Mouse (Mus musculus) embryonic facial prominence, embryonic 15.5 days (tissue): ENCODE measurements at regions not wholly inside any gene's neighbourhood (a gene's known extent, or its start where the extent isn't known, plus 50 kb on each side); places are given as distances from the start of the nearest gene placed in this dataset.

Experiments used
- ATAC-seq: fragments of 200-750 bp; cut with Nextera tagmentation; 2 replicates; pipeline ENCODE4 v1.8.0; 2017; ENCODE audit warnings: low read depth, moderate TSS enrichment; ENCODE audit not compliant: insufficient number of reproducible peaks, low FRiP score, low TSS enrichment
- H3K27ac ChIP-seq: fragments of 300-500 bp; sonication (generic); replicated peaks from 2 replicates; pipeline ENCODE4 v1.5.1; 2015; ENCODE audit warnings: mild to moderate bottlenecking, inconsistent platforms
- H3K27me3 ChIP-seq: fragments of 300-500 bp; sonication (generic); 2 replicates; pipeline ENCODE4 v1.6.1; 2015; ENCODE audit warnings: inconsistent platforms
- H3K36me3 ChIP-seq: fragments of 300-500 bp; sonication (generic); 2 replicates; pipeline ENCODE4 v1.6.1; 2015; ENCODE audit warnings: mild to moderate bottlenecking, inconsistent platforms
- H3K4me1 ChIP-seq: fragments of 300-500 bp; sonication (generic); 2 replicates; pipeline ENCODE4 v1.6.1; 2015; ENCODE audit warnings: inconsistent platforms
- H3K4me2 ChIP-seq: fragments of 300-500 bp; sonication (generic); replicated peaks from 2 replicates; pipeline ENCODE4 v1.6.1; 2015; ENCODE audit warnings: mild to moderate bottlenecking, inconsistent platforms
- H3K4me3 ChIP-seq: fragments of 300-500 bp; sonication (generic); replicated peaks from 2 replicates; pipeline ENCODE4 v1.5.1; 2015; ENCODE audit warnings: mild to moderate bottlenecking, inconsistent platforms
- H3K9ac ChIP-seq: fragments of 300-500 bp; sonication (generic); 2 replicates; pipeline ENCODE4 v1.6.1; 2015; ENCODE audit warnings: inconsistent platforms
- H3K9me3 ChIP-seq: fragments of 300-500 bp; sonication (generic); replicated peaks from 2 replicates; pipeline ENCODE4 v1.6.1; 2016; ENCODE audit warnings: inconsistent platforms
- WGBS: fragments of 180-500 bp; shearing (Covaris S2); methylation state at CpG from one replicate; pipeline ENCODE4 v1.1.7; 2015; 5-methylcytosine and 5-hydroxymethylcytosine counted together

DNA sequence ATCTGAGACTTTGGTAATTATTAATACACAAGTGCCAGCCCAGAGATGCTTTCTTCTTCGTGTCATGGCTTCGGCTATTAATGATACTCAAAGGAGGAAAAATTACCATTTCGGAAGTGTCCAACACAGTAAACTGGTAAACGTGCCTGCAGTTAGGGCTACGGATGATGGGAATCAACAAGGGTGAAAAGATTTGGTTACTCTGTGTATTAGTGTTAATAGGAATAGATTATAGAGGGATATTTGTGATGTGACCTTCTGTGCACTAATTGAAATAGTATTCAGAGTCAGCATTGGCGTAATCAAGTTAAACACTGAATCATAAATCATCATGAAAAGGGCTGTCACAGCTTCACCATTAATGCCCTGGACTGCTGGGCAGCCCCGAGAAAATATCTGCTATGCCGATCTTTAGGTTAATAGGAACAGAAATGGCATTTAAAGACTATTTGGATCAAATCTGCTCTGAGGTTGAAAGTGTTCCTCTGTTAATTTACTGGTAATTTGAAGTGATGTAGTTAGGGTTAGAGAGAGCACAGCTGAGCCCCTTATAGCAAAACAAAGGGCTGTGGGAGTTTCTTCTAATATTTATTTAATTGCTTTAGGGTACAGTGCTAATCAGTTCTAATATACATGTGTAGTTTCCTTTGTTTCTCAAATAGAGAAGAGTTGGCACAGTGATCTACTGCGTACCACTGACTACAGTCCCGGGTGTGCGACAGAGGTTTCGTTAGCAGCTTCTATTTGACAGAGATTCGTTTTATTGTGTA, 160.7 kb downstream of the Rpl36a-ps1 start:
- Histone ChIP-seq H3K4me2 (no peak overlapping the region), H3K9me3 (no peaks in the 10 kb centered on the region), H3K27me3 (no peaks in the 10 kb centered on the region), H3K9ac (no peak overlapping the region), H3K4me1 (no peaks in the 10 kb centered on the region), H3K36me3 (no peaks in the 10 kb centered on the region), H3K4me3 (no peak overlapping the region), H3K27ac (no peak overlapping the region)
- 83% methylated on average over 13 of the region's 13 CpGs for WGBS
- ATAC-seq = no peak

GRCm38 (mm10) chr14:98832401-98832800, 161.7 kb downstream of the Rpl36a-ps1 start:
- Histone ChIP-seq H3K27ac (no peak overlapping the region), H3K36me3 (no peaks in the 10 kb centered on the region), H3K4me1 (no peaks in the 10 kb centered on the region), H3K27me3 (no peaks in the 10 kb centered on the region), H3K4me3 (no peak overlapping the region), H3K9ac (no peak overlapping the region), H3K9me3 (no peaks in the 10 kb centered on the region), H3K4me2 (no peak overlapping the region)
- no peak for ATAC-seq
- WGBS = 64% methylated on average over 7 of the region's 7 CpGs

DNA sequence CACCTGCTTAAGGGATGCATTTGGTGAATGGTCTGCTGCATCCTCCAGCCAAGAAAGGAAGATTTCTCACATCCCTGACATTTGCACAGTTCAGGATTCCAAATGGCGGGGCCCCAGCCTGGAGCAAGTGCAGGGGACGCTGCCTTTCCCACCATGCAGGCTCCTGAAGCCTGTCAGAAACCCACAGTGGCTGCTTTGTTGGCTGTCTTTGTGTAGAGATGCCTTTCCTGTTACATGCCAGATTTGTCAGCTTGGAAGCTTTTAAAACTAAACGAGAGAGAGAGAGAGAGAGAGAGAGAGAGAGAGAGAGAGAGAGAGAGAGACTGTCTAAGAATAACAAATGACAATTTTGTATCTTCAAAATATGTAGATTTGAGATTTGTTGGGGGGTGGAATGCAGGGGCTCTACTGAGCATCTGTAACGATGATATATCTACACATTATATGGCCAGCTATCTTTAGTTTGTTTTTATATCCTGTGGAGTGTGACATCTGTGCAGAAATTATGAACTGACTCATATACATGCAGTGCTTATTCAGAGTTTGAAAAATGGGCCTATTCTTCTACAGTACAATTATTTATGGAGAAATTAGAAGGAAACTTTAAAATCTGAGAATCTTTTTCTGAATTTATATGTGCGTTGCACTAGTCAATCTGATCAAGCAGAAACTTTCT, 164.0 kb downstream of the Rpl36a-ps1 start:
- no peak overlapping the region for H3K27ac ChIP-seq
- H3K4me2 ChIP-seq = no peak overlapping the region
- no peak overlapping the region for H3K4me3 ChIP-seq
- H3K27me3 ChIP-seq = no peaks in the 10 kb centered on the region
- no peak for ATAC-seq
- no peaks in the 10 kb centered on the region for H3K9me3 ChIP-seq
- no peak overlapping the region for H3K9ac ChIP-seq
- H3K4me1 ChIP-seq = no peaks in the 10 kb centered on the region
- no peaks in the 10 kb centered on the region for H3K36me3 ChIP-seq
- WGBS = 65% methylated on average over 5 of the region's 5 CpGs

DNA sequence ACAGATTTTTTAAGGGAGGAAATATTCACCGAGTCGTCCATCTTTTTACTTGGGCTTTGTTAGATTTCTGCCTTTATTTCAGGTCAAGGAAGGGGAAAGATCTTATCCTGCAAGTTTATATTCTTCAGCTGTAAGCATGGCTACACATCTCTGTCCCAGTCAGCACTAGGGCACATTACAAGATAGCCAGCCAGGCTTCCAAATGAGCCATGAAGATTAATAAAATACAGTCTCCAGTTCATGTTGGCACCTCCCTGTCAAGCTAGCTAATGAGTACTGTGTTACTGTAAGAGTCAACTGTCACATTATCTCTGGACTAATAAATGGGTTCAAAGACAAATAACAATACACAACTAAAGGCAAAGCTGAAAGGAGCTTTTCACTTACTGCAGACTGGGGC, 166.6 kb downstream of the Rpl36a-ps1 start:
- H3K4me3 ChIP-seq = no peak overlapping the region
- H3K9me3 ChIP-seq = no peaks in the 10 kb centered on the region
- H3K4me1 ChIP-seq = no peaks in the 10 kb centered on the region
- H3K4me2 ChIP-seq = no peak overlapping the region
- H3K9ac ChIP-seq = no peak overlapping the region
- no peaks in the 10 kb centered on the region for H3K36me3 ChIP-seq
- H3K27me3 ChIP-seq = no peaks in the 10 kb centered on the region
- H3K27ac ChIP-seq = no peak overlapping the region
- ATAC-seq = no peak
- WGBS = 81% methylated on average over 2 of the region's 2 CpGs

DNA sequence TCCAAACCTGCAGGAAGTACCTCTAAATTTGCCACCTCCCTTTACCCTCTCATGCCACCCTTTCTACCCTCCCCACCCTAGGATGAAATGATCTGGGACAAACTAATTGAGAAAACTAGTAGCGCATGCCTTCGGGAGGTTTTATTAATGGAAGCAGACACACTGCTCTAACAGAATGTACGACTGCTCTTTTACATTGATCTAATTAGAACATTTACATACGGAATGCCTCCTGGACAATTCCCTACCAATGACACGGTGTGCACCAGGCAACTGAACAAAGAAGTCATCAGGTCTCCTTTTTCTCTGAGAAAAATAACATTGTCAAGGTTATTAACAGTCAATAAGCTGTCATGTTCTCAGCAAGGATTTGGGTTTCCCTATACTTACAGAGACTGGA, 180.5 kb downstream of the Rpl36a-ps1 start:
- no peak overlapping the region for H3K4me3 ChIP-seq
- H3K4me2 ChIP-seq = no peak overlapping the region
- 71% methylated on average over 5 of the region's 5 CpGs for WGBS
- no peak overlapping the region for H3K27ac ChIP-seq
- H3K36me3 ChIP-seq = no peaks in the 10 kb centered on the region
- H3K9ac ChIP-seq = no peak overlapping the region
- H3K27me3 ChIP-seq = no peaks in the 10 kb centered on the region
- no peak for ATAC-seq
- no peaks in the 10 kb centered on the region for H3K4me1 ChIP-seq
- no peaks in the 10 kb centered on the region for H3K9me3 ChIP-seq

GRCm38 (mm10) chr14:98810259-98811042, 183.7 kb downstream of the Rpl36a-ps1 start:
- H3K4me1 ChIP-seq = no peaks in the 10 kb centered on the region
- no peak overlapping the region for H3K27ac ChIP-seq
- no peaks in the 10 kb centered on the region for H3K9me3 ChIP-seq
- H3K4me2 ChIP-seq = no peak overlapping the region
- WGBS = 47% methylated on average over 3 of the region's 3 CpGs
- no peak for ATAC-seq
- H3K4me3 ChIP-seq = no peak overlapping the region
- no peaks in the 10 kb centered on the region for H3K36me3 ChIP-seq
- H3K27me3 ChIP-seq = no peaks in the 10 kb centered on the region
- H3K9ac ChIP-seq = no peak overlapping the region

DNA sequence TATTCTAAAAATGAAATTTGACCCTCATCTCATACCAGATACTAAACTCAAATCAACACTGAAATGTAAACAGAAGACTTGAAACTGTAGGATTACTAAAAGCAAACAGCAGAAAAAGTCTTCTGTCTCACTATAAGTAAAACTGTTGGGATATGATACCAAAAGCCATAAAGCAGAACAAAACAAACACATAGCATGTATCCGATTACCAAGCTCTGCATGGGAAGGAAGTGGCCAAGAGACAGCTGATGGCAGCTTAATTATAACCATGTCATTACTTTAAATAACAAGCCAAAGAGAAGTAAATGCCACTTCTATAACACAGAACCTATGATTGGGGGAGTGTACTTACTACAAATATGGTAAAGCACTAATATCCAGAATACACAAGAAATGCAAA, 186.0 kb downstream of the Rpl36a-ps1 start:
- H3K9ac ChIP-seq = no peak overlapping the region
- no peaks in the 10 kb centered on the region for H3K9me3 ChIP-seq
- no peak for ATAC-seq
- no peak overlapping the region for H3K27ac ChIP-seq
- WGBS = 29% methylated on average over 1 of the region's 1 CpGs
- no peak overlapping the region for H3K4me2 ChIP-seq
- no peaks in the 10 kb centered on the region for H3K36me3 ChIP-seq
- no peak overlapping the region for H3K4me3 ChIP-seq
- no peaks in the 10 kb centered on the region for H3K4me1 ChIP-seq
- H3K27me3 ChIP-seq = no peaks in the 10 kb centered on the region

- H3K9ac ChIP-seq = no peak overlapping the region
- no peaks in the 10 kb centered on the region for H3K36me3 ChIP-seq
- no peaks in the 10 kb centered on the region for H3K4me1 ChIP-seq
- H3K9me3 ChIP-seq = no peaks in the 10 kb centered on the region
- no peak overlapping the region for H3K27ac ChIP-seq
- no peak for ATAC-seq
- no peak overlapping the region for H3K4me3 ChIP-seq
- no peak overlapping the region for H3K4me2 ChIP-seq
- WGBS = 82% methylated on average over 6 of the region's 6 CpGs
- H3K27me3 ChIP-seq = no peaks in the 10 kb centered on the region
Measured at GRCm38 (mm10) chr14:98805066-98805465, 189.1 kb downstream of the Rpl36a-ps1 start.

DNA sequence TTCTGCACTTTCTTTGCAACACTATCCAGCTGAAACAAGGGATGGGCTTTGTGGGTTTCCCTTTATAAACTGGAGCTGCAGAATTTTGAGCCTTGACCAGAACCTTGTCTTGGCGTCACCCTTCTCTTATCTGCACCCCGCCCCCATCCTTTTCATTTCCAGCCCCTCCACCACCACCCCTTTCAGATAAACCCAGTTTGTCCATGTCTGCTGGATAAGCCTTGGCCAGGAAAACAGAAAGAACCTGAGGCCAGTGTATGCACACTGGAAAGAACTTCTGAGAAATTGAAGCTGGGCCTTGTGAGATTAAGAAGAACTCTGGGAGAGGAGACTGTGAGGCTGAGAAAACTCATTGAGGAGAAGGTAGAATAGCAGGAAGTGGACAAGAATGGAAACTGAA, 192.8 kb downstream of the Rpl36a-ps1 start:
- Histone ChIP-seq H3K4me2 (no peak overlapping the region), H3K4me1 (no peaks in the 10 kb centered on the region), H3K4me3 (no peak overlapping the region), H3K27ac (no peak overlapping the region), H3K9me3 (no peaks in the 10 kb centered on the region), H3K9ac (no peak overlapping the region), H3K36me3 (no peaks in the 10 kb centered on the region), H3K27me3 (no peaks in the 10 kb centered on the region)
- no peak for ATAC-seq
- 86% methylated on average over 2 of the region's 2 CpGs for WGBS

DNA sequence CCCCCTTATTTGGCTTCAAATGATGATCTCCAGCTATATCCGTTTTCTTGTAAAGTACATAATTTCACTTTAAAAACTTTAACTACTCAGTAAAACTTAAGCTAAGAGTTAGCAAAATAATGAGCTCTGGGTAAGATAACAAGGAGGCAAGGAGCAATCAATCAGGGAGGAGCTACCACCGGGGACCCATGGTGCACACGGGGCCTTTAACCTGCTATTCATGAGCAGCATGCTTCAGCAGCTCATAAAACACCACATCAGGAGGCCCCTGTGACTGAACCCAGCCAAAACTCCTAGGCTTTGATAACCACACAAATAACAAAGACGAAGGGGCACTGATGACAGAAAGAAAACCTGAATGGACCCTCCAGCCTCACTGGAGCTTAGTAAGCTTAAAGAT, 202.1 kb downstream of the Rpl36a-ps1 start:
- WGBS = 77% methylated on average over 4 of the region's 4 CpGs
- H3K27me3 ChIP-seq = no peaks in the 10 kb centered on the region
- H3K9ac ChIP-seq = no peak overlapping the region
- H3K9me3 ChIP-seq = no peaks in the 10 kb centered on the region
- no peaks in the 10 kb centered on the region for H3K4me1 ChIP-seq
- H3K4me2 ChIP-seq = no peak overlapping the region
- ATAC-seq = no peak
- no peaks in the 10 kb centered on the region for H3K36me3 ChIP-seq
- no peak overlapping the region for H3K27ac ChIP-seq
- no peak overlapping the region for H3K4me3 ChIP-seq

DNA sequence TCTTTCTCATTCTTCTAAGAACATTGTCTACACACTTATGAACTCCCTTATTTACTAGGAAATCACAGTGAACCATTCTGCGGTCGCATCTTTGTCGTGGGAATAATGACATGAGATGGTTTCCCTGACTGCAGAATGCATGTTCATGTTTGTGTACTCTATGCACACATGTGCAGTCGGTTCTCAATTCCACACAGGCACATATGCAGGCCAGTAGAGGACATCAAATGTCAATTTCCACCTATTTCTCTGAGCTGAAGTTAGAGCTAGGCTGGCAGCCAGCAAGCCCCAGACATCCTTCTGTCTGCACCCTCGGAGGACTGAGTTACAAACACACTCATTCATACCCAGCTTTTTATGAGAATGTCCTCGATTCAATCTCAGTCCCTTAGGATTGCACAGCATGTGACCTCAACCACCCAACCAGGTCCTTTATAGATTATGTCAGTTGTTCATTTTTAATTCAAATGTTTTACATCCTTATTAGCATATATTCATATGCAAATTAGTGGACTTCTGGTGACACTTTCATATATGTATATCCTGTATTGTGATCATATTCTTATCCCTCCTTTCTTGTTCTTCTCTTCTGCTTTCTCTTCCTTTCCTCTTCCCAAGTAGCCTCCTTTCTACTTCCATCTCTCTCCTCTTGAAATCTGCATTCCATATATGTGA, 202.7 kb downstream of the Rpl36a-ps1 start:
- H3K27me3 ChIP-seq = no peaks in the 10 kb centered on the region
- H3K27ac ChIP-seq = no peak overlapping the region
- ATAC-seq = no peak
- no peak overlapping the region for H3K4me2 ChIP-seq
- H3K4me3 ChIP-seq = no peak overlapping the region
- no peaks in the 10 kb centered on the region for H3K4me1 ChIP-seq
- WGBS = 80% methylated on average over 6 of the region's 6 CpGs
- no peaks in the 10 kb centered on the region for H3K36me3 ChIP-seq
- no peak overlapping the region for H3K9ac ChIP-seq
- no peaks in the 10 kb centered on the region for H3K9me3 ChIP-seq
